Mouse (Mus musculus): ENCODE measurements at regions not wholly inside any gene's neighbourhood (a gene's known extent, or its start where the extent isn't known, plus 50 kb on each side); places are given as distances from the start of the nearest gene placed in this dataset.

GRCm38 (mm10) chr5:126723304-126724295, 518.0 kb upstream of the Tmem132c start:
- no peak overlapping the region for H3K27ac ChIP-seq (replicated peaks)
- no peaks in the 10 kb centered on the region for H3K36me3 ChIP-seq
- no peak overlapping the region for H3K9ac ChIP-seq
- ATAC-seq (ENCODE audit: low FRiP score, low read depth), result no peak
- 73% methylated on average over 10 of the region's 10 CpGs for WGBS
- no peaks in the 10 kb centered on the region for H3K4me1 ChIP-seq (replicated peaks)
- no peaks in the 10 kb centered on the region for H3K27me3 ChIP-seq
- H3K9me3 ChIP-seq, result no peaks in the 10 kb centered on the region
- no peak overlapping the region for H3K4me2 ChIP-seq
- no peak overlapping the region for H3K4me3 ChIP-seq

GRCm38 (mm10) chr5:126724329-126724728, 517.3 kb upstream of the Tmem132c start:
- 83% methylated on average over 9 of the region's 9 CpGs for WGBS

GRCm38 (mm10) chr5:126733470-126733869, 508.1 kb upstream of the Tmem132c start:
- WGBS, result 1% methylated on average over 9 of the region's 15 CpGs
- H3K4me2 ChIP-seq, result peak overlapping the region; percentile 50
- H3K4me3 ChIP-seq, result peak overlapping the region; percentile 21
- H3K27ac ChIP-seq (replicated peaks), result peak overlapping the region; percentile 46
- H3K27me3 ChIP-seq, result no peaks in the 10 kb centered on the region
- no peaks in the 10 kb centered on the region for H3K9me3 ChIP-seq
- H3K36me3 ChIP-seq, result no peaks in the 10 kb centered on the region
- H3K4me1 ChIP-seq (replicated peaks), result peaks cover 11% of the 10 kb centered on the region
- H3K9ac ChIP-seq, result no peak overlapping the region
- no peak for ATAC-seq (ENCODE audit: low FRiP score, low read depth)

More at GRCm38 (mm10) chr5:126724329-126724728, 517.3 kb upstream of the Tmem132c start:
- no peak for ATAC-seq (ENCODE audit: low FRiP score, low read depth)
- Histone ChIP-seq H3K9ac (no peak overlapping the region), H3K9me3 (no peaks in the 10 kb centered on the region), H3K4me3 (no peak overlapping the region), H3K36me3 (no peaks in the 10 kb centered on the region), H3K27ac (replicated peaks) (no peak overlapping the region), H3K4me1 (replicated peaks) (no peaks in the 10 kb centered on the region), H3K4me2 (no peak overlapping the region), H3K27me3 (no peaks in the 10 kb centered on the region)

- no peak for ATAC-seq (ENCODE audit: low FRiP score, low read depth)
- Histone ChIP-seq H3K36me3 (no peaks in the 10 kb centered on the region), H3K9me3 (no peaks in the 10 kb centered on the region), H3K27ac (replicated peaks) (no peak overlapping the region), H3K4me2 (no peak overlapping the region), H3K9ac (no peak overlapping the region), H3K4me3 (no peak overlapping the region), H3K4me1 (replicated peaks) (peaks cover 12% of the 10 kb centered on the region), H3K27me3 (no peaks in the 10 kb centered on the region)
These were observed 505.9 kb upstream of the Tmem132c start for GRCm38 (mm10) chr5:126735733-126736132.

GRCm38 (mm10) chr5:126737681-126738080, 503.9 kb upstream of the Tmem132c start:
- H3K4me1 ChIP-seq (replicated peaks), result peaks cover 15% of the 10 kb centered on the region; the same call in 1 of the 2 replicates
- H3K4me3 ChIP-seq, result no peak overlapping the region
- no peaks in the 10 kb centered on the region for H3K9me3 ChIP-seq
- H3K36me3 ChIP-seq, result no peaks in the 10 kb centered on the region
- no peak overlapping the region for H3K9ac ChIP-seq
- H3K27ac ChIP-seq (replicated peaks), result no peak overlapping the region
- no peaks in the 10 kb centered on the region for H3K27me3 ChIP-seq
- ATAC-seq (ENCODE audit: low FRiP score, low read depth), result no peak
- WGBS, result 62% methylated on average over 4 of the region's 4 CpGs
- H3K4me2 ChIP-seq, result no peak overlapping the region

GRCm38 (mm10) chr5:126740861-126741410, 500.7 kb upstream of the Tmem132c start:
- no peak for ATAC-seq (ENCODE audit: low FRiP score, low read depth)
- H3K27me3 ChIP-seq, result no peaks in the 10 kb centered on the region
- H3K9me3 ChIP-seq, result no peaks in the 10 kb centered on the region
- no peak overlapping the region for H3K4me2 ChIP-seq
- H3K36me3 ChIP-seq, result no peaks in the 10 kb centered on the region
- WGBS, result 33% methylated on average over 10 of the region's 10 CpGs
- H3K4me3 ChIP-seq, result no peak overlapping the region
- H3K4me1 ChIP-seq (replicated peaks), result peaks cover 8% of the 10 kb centered on the region; the same call in 1 of the 2 replicates
- H3K9ac ChIP-seq, result no peak overlapping the region
- H3K27ac ChIP-seq (replicated peaks), result no peak overlapping the region

GRCm38 (mm10) chr5:126755107-126755506, 486.5 kb upstream of the Tmem132c start:
- no peaks in the 10 kb centered on the region for H3K9me3 ChIP-seq
- no peaks in the 10 kb centered on the region for H3K4me1 ChIP-seq (replicated peaks)
- no peak overlapping the region for H3K27ac ChIP-seq (replicated peaks)
- 26% methylated on average over 1 of the region's 1 CpGs for WGBS
- H3K4me2 ChIP-seq, result no peak overlapping the region
- 0 out of 2 replicates have a peak, but pooled peaks cover 4% of the 10 kb centered on the region for H3K27me3 ChIP-seq
- no peaks in the 10 kb centered on the region for H3K36me3 ChIP-seq
- no peak for ATAC-seq (ENCODE audit: low FRiP score, low read depth)
- no peak overlapping the region for H3K4me3 ChIP-seq
- H3K9ac ChIP-seq, result no peak overlapping the region

- peaks cover 2% of the 10 kb centered on the region; the same call in 1 of the 2 replicates for H3K27me3 ChIP-seq
- 6% methylated on average over 4 of the region's 4 CpGs for WGBS
- ATAC-seq (ENCODE audit: low FRiP score, low read depth), result peak; percentile 85
- no peaks in the 10 kb centered on the region for H3K9me3 ChIP-seq
- H3K9ac ChIP-seq, result no peak overlapping the region
- no peak overlapping the region for H3K27ac ChIP-seq (replicated peaks)
- peaks cover 18% of the 10 kb centered on the region for H3K4me1 ChIP-seq (replicated peaks)
- H3K4me2 ChIP-seq, result no peak overlapping the region
- no peak overlapping the region for H3K4me3 ChIP-seq
- no peaks in the 10 kb centered on the region for H3K36me3 ChIP-seq
These were observed 476.4 kb upstream of the Tmem132c start for GRCm38 (mm10) chr5:126765037-126765707.

GRCm38 (mm10) chr5:126769031-126769430, 472.6 kb upstream of the Tmem132c start:
- Histone ChIP-seq H3K4me3 (peak overlapping the region; percentile 39), H3K9ac (peak overlapping the region; percentile 23; the same call in 1 of the 2 replicates), H3K4me2 (peak overlapping the region; percentile 56), H3K27me3 (peaks cover 2% of the 10 kb centered on the region; the same call in 1 of the 2 replicates), H3K4me1 (replicated peaks) (peaks cover 18% of the 10 kb centered on the region), H3K9me3 (no peaks in the 10 kb centered on the region), H3K36me3 (no peaks in the 10 kb centered on the region), H3K27ac (replicated peaks) (peak overlapping the region; percentile 38; the same call in 1 of the 2 replicates)
- no peak for ATAC-seq (ENCODE audit: low FRiP score, low read depth)
- WGBS, result 12% methylated on average over 11 of the region's 11 CpGs

GRCm38 (mm10) chr5:126787706-126788610, 453.6 kb upstream of the Tmem132c start:
- H3K4me2 ChIP-seq, result peak overlapping the region; percentile 64
- peaks cover 13% of the 10 kb centered on the region for H3K4me1 ChIP-seq (replicated peaks)
- 0 out of 2 replicates have a peak, but pooled peaks have one; percentile 38 for ATAC-seq (ENCODE audit: low FRiP score, low read depth)
- H3K9me3 ChIP-seq, result no peaks in the 10 kb centered on the region
- 0 out of 2 replicates have a peak overlapping the region, but pooled peaks have one; percentile 22 for H3K9ac ChIP-seq
- H3K27me3 ChIP-seq, result peaks cover 16% of the 10 kb centered on the region
- H3K36me3 ChIP-seq, result no peaks in the 10 kb centered on the region
- 5% methylated on average over 29 of the region's 29 CpGs for WGBS
- H3K4me3 ChIP-seq, result peak overlapping the region; percentile 37
- H3K27ac ChIP-seq (replicated peaks), result no peak overlapping the region

GRCm38 (mm10) chr5:126799698-126800279, 441.8 kb upstream of the Tmem132c start:
- no peak for ATAC-seq (ENCODE audit: low FRiP score, low read depth)
- H3K4me2 ChIP-seq, result no peak overlapping the region
- H3K4me3 ChIP-seq, result no peak overlapping the region
- no peak overlapping the region for H3K27ac ChIP-seq (replicated peaks)
- H3K4me1 ChIP-seq (replicated peaks), result no peaks in the 10 kb centered on the region
- 90% methylated on average over 8 of the region's 8 CpGs for WGBS
- no peaks in the 10 kb centered on the region for H3K36me3 ChIP-seq
- no peaks in the 10 kb centered on the region for H3K27me3 ChIP-seq
- H3K9me3 ChIP-seq, result no peaks in the 10 kb centered on the region
- H3K9ac ChIP-seq, result no peak overlapping the region

All from hindbrain, embryonic 15.5 days (tissue).